Mouse (Mus musculus): ENCODE data around the gene Sh3glb2. TPM values are rescaled to one million over a fixed set of nuclear protein-coding genes. Genes with fewer than 3 reads are reported as not detected.

Gene Sh3glb2
- polyA plus RNA-seq, 1 experiment from 2014 or later = 19.1 TPM

DNA sequence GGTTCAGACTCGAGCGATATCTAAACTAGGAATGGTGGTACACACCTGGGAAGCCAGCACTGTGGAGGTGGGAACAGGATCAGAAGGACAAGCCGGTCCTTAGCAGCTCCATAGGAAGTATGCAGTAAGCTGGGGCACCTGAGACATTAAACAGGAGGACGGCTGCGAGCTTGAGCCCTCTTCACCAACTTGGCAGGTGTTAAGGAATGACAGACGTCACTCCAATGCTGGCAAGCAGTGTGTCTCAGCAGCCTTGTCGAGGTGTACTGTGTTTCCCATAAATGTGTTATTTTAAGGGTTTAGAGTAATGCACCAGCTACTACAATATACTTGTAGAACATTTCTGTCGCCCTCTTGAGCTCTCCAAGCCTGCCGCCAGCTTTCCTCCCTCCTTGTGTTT is 27.8 kb upstream of the Sh3glb2 start:
- ATAC-seq (ENCODE audit: low read depth) = no peak
- no peak overlapping the region for H3K4me3 ChIP-seq (ENCODE audit: low read depth, low read length)
- no peak overlapping the region for H3K9ac ChIP-seq (ENCODE audit: low read depth, low read length)
- no peak overlapping the region for H3K4me2 ChIP-seq (ENCODE audit: low read depth, low read length)
- WGBS (ENCODE audit: insufficient replicate concordance) = 74% methylated on average over 9 of the region's 9 CpGs
- H3K27me3 ChIP-seq (ENCODE audit: control insufficient read depth, insufficient read depth, low read depth, low read length) = no peaks in the 10 kb centered on the region
- H3K4me1 ChIP-seq (ENCODE audit: control insufficient read depth, low read depth, low read length) = peaks cover 6% of the 10 kb centered on the region
- 0 out of 2 replicates have a peak, but pooled peaks cover 2% of the 10 kb centered on the region for H3K9me3 ChIP-seq (replicated peaks; ENCODE audit: control insufficient read depth, low read length)
- no peak overlapping the region for H3K27ac ChIP-seq (ENCODE audit: low read length)
- 0 out of 2 replicates have a peak, but pooled peaks cover 2% of the 10 kb centered on the region for H3K36me3 ChIP-seq (ENCODE audit: control insufficient read depth, insufficient read depth)

- H3K27me3 ChIP-seq (ENCODE audit: control insufficient read depth, insufficient read depth, low read depth, low read length) = no peaks in the 10 kb centered on the region
- no peak for ATAC-seq (ENCODE audit: low read depth)
- no peak overlapping the region for H3K4me3 ChIP-seq (ENCODE audit: low read depth, low read length)
- no peak overlapping the region for H3K9ac ChIP-seq (ENCODE audit: low read depth, low read length)
- peaks cover 14% of the 10 kb centered on the region for H3K4me1 ChIP-seq (ENCODE audit: control insufficient read depth, low read depth, low read length)
- H3K9me3 ChIP-seq (replicated peaks; ENCODE audit: control insufficient read depth, low read length) = 0 out of 2 replicates have a peak, but pooled peaks cover 2% of the 10 kb centered on the region
- H3K4me2 ChIP-seq (ENCODE audit: low read depth, low read length) = no peak overlapping the region
- no peak overlapping the region for H3K27ac ChIP-seq (ENCODE audit: low read length)
- WGBS (ENCODE audit: insufficient replicate concordance) = 75% methylated on average over 4 of the region's 4 CpGs
- 0 out of 2 replicates have a peak, but pooled peaks cover 2% of the 10 kb centered on the region for H3K36me3 ChIP-seq (ENCODE audit: control insufficient read depth, insufficient read depth)
Observed at GRCm38 (mm10) chr2:30385591-30385990, 26.5 kb upstream of the Sh3glb2 start.

GRCm38 (mm10) chr2:30384814-30385213 is 25.7 kb upstream of the Sh3glb2 start:
- 0 out of 2 replicates have a peak, but pooled peaks cover 2% of the 10 kb centered on the region for H3K36me3 ChIP-seq (ENCODE audit: control insufficient read depth, insufficient read depth)
- whole genome bisulfite sequencing (ENCODE audit: insufficient replicate concordance) = 58% methylated on average over 5 of the region's 5 CpGs

DNA sequence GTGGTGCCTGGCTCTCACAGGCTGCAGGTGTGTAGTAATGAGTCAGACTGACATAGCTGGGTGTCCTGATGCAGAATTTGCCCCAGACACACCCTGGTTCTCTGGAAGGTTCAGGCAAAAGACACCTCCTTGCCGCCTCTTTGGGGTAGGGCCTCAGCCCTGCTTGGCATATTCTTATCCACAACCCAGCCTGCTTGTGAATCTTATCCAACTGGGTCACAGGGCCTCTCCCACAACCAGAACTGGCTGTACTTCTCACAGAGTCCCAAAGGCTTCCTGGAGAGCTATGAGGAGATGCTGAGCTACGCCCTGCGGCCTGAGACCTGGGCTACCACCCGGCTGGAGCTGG is 22.2 kb upstream of the Sh3glb2 start:
- H3K9me3 ChIP-seq (replicated peaks; ENCODE audit: control insufficient read depth, low read length) = no peaks in the 10 kb centered on the region
- H3K4me1 ChIP-seq (ENCODE audit: control insufficient read depth, low read depth, low read length) = peaks cover 27% of the 10 kb centered on the region
- no peaks in the 10 kb centered on the region for H3K27me3 ChIP-seq (ENCODE audit: control insufficient read depth, insufficient read depth, low read depth, low read length)
- no peak overlapping the region for H3K4me2 ChIP-seq (ENCODE audit: low read depth, low read length)
- H3K27ac ChIP-seq (ENCODE audit: low read length) = no peak overlapping the region
- 48% methylated on average over 4 of the region's 4 CpGs for WGBS (ENCODE audit: insufficient replicate concordance)
- H3K9ac ChIP-seq (ENCODE audit: low read depth, low read length) = no peak overlapping the region
- peak; percentile 45 for ATAC-seq (ENCODE audit: low read depth)
- no peak overlapping the region for H3K4me3 ChIP-seq (ENCODE audit: low read depth, low read length)
- H3K36me3 ChIP-seq (ENCODE audit: control insufficient read depth, insufficient read depth) = 0 out of 2 replicates have a peak, but pooled peaks cover 2% of the 10 kb centered on the region

More at GRCm38 (mm10) chr2:30384814-30385213, 25.7 kb upstream of the Sh3glb2 start:
- Histone ChIP-seq H3K9me3 (replicated peaks; ENCODE audit: control insufficient read depth, low read length) (0 out of 2 replicates have a peak, but pooled peaks cover 2% of the 10 kb centered on the region), H3K4me2 (ENCODE audit: low read depth, low read length) (no peak overlapping the region), H3K9ac (ENCODE audit: low read depth, low read length) (no peak overlapping the region), H3K4me3 (ENCODE audit: low read depth, low read length) (no peak overlapping the region), H3K27ac (ENCODE audit: low read length) (no peak overlapping the region), H3K27me3 (ENCODE audit: control insufficient read depth, insufficient read depth, low read depth, low read length) (no peaks in the 10 kb centered on the region), H3K4me1 (ENCODE audit: control insufficient read depth, low read depth, low read length) (peaks cover 22% of the 10 kb centered on the region)
- ATAC-seq (ENCODE audit: low read depth) = no peak

DNA sequence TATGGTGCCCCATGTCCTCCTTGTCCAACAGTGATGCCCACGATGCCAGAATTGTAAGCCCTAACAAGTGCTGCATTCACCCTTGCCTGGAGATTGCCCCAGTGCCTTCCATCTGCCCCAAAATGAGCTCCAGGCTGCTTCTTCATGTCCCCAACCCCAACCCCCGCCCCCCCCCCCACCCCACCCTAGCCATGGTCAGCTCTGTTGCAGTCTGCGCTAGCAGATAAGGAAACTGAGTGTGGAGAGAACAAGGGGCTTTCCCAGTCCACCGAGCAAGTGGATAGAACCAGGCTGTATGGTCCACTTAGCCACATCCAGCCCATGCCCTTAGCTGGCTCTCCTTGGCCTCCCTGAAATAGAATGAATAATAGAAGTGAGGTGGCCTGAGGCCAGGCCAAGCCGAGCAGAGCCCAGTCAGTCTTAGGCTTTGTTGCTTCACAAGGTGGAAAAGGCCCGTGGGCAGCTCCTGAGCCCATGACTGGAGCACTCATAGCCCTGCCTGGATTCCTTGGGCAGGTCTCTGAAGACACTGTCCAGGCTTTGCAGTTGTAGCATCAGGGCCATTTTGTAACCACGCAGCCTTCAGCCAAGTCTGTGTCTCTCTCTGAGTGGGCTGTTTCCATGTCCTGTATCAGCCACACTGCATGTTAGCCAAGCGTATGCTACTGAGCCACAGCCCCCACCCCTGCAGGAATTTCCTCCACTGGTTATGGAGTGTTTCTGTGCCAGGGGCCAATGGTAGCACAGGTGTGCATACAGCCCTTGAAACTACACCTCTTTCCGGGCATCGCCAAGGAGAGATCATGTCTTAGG is 21.6 kb upstream of the Sh3glb2 start:
- Histone ChIP-seq H3K36me3 (ENCODE audit: control insufficient read depth, insufficient read depth) (0 out of 2 replicates have a peak, but pooled peaks cover 2% of the 10 kb centered on the region), H3K9ac (ENCODE audit: low read depth, low read length) (no peak overlapping the region), H3K4me3 (ENCODE audit: low read depth, low read length) (no peak overlapping the region), H3K27me3 (ENCODE audit: control insufficient read depth, insufficient read depth, low read depth, low read length) (no peaks in the 10 kb centered on the region), H3K4me1 (ENCODE audit: control insufficient read depth, low read depth, low read length) (peaks cover 27% of the 10 kb centered on the region), H3K4me2 (ENCODE audit: low read depth, low read length) (no peak overlapping the region; the same call in 1 of the 2 replicates), H3K9me3 (replicated peaks; ENCODE audit: control insufficient read depth, low read length) (no peaks in the 10 kb centered on the region), H3K27ac (ENCODE audit: low read length) (peak overlapping the region; percentile 35; the same call in 1 of the 2 replicates)
- peak; percentile 42; the same call in 1 of the 2 replicates for ATAC-seq (ENCODE audit: low read depth)
- WGBS (ENCODE audit: insufficient replicate concordance) = 67% methylated on average over 10 of the region's 10 CpGs

- H3K4me3 ChIP-seq (ENCODE audit: low read depth, low read length) = no peak overlapping the region
- no peak overlapping the region for H3K27ac ChIP-seq (ENCODE audit: low read length)
- 0 out of 2 replicates have a peak, but pooled peaks cover 2% of the 10 kb centered on the region for H3K36me3 ChIP-seq (ENCODE audit: control insufficient read depth, insufficient read depth)
- no peaks in the 10 kb centered on the region for H3K27me3 ChIP-seq (ENCODE audit: control insufficient read depth, insufficient read depth, low read depth, low read length)
- 0 out of 2 replicates have a peak, but pooled peaks have one; percentile 35 for ATAC-seq (ENCODE audit: low read depth)
- H3K9me3 ChIP-seq (replicated peaks; ENCODE audit: control insufficient read depth, low read length) = no peaks in the 10 kb centered on the region
- H3K4me2 ChIP-seq (ENCODE audit: low read depth, low read length) = no peak overlapping the region
- no peak overlapping the region for H3K9ac ChIP-seq (ENCODE audit: low read depth, low read length)
- 67% methylated on average over 7 of the region's 7 CpGs for WGBS (ENCODE audit: insufficient replicate concordance)
- peaks cover 27% of the 10 kb centered on the region for H3K4me1 ChIP-seq (ENCODE audit: control insufficient read depth, low read depth, low read length)
Observed at GRCm38 (mm10) chr2:30379307-30379706, 20.2 kb upstream of the Sh3glb2 start.

GRCm38 (mm10) chr2:30377721-30378120 is 18.6 kb upstream of the Sh3glb2 start:
- peaks cover 27% of the 10 kb centered on the region for H3K4me1 ChIP-seq (ENCODE audit: control insufficient read depth, low read depth, low read length)
- no peak overlapping the region for H3K27ac ChIP-seq (ENCODE audit: low read length)
- no peak overlapping the region for H3K9ac ChIP-seq (ENCODE audit: low read depth, low read length)
- no peak overlapping the region for H3K4me3 ChIP-seq (ENCODE audit: low read depth, low read length)
- no peak overlapping the region for H3K4me2 ChIP-seq (ENCODE audit: low read depth, low read length)
- ATAC-seq (ENCODE audit: low read depth) = no peak
- peaks cover 7% of the 10 kb centered on the region for H3K36me3 ChIP-seq (ENCODE audit: control insufficient read depth, insufficient read depth)
- H3K9me3 ChIP-seq (replicated peaks; ENCODE audit: control insufficient read depth, low read length) = no peaks in the 10 kb centered on the region
- WGBS (ENCODE audit: insufficient replicate concordance) = 67% methylated on average over 5 of the region's 5 CpGs
- H3K27me3 ChIP-seq (ENCODE audit: control insufficient read depth, insufficient read depth, low read depth, low read length) = no peaks in the 10 kb centered on the region

DNA sequence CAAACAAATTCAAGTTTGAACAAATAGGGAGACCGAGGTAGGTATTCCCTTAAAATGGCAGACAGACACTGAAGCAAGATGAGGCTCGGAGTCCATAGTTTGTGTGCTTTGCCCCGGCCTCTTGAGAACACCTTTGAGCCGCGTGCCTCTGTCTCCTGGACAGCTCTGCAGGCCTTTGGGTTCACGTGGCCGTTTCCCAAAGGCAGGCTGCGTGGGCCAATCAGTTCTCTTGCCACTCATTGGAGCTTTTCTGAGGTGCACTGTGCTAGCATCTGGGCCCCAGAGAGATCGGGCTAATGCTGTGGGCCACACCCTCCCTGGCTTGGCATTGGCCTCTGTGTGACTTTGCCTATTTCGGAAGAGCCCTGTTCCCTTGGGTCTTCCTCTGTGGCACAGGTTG is 16.8 kb upstream of the Sh3glb2 start:
- Histone ChIP-seq H3K9ac (ENCODE audit: low read depth, low read length) (no peak overlapping the region), H3K27me3 (ENCODE audit: control insufficient read depth, insufficient read depth, low read depth, low read length) (no peaks in the 10 kb centered on the region), H3K27ac (ENCODE audit: low read length) (no peak overlapping the region), H3K4me2 (ENCODE audit: low read depth, low read length) (no peak overlapping the region), H3K9me3 (replicated peaks; ENCODE audit: control insufficient read depth, low read length) (no peaks in the 10 kb centered on the region), H3K4me1 (ENCODE audit: control insufficient read depth, low read depth, low read length) (peaks cover 16% of the 10 kb centered on the region), H3K36me3 (ENCODE audit: control insufficient read depth, insufficient read depth) (peaks cover 8% of the 10 kb centered on the region), H3K4me3 (ENCODE audit: low read depth, low read length) (no peak overlapping the region)
- ATAC-seq (ENCODE audit: low read depth) = no peak
- 78% methylated on average over 10 of the region's 10 CpGs for WGBS (ENCODE audit: insufficient replicate concordance)

DNA sequence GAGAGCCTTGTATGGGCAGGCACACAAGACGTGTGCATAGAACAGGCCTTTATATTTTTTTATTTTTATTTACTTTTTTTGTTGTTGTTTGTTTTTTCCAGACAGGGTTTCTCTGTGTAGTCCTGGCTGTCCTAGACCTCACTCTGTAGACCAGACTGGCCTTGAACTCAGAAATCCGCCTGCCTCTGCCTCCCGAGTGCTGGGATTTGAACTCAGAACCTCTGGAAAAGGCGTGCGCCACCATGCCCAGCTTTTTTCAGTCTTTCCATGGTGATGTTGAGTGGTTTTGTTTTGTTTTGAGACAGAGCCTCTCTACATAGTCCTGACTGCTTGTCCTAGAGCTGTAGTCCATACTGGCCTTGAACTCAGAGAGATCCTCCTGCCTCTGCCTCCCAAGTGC is 13.6 kb upstream of the Sh3glb2 start:
- no peaks in the 10 kb centered on the region for H3K9me3 ChIP-seq (replicated peaks; ENCODE audit: control insufficient read depth, low read length)
- H3K27ac ChIP-seq (ENCODE audit: low read length) = no peak overlapping the region
- H3K9ac ChIP-seq (ENCODE audit: low read depth, low read length) = no peak overlapping the region
- 86% methylated on average over 5 of the region's 5 CpGs for WGBS (ENCODE audit: insufficient replicate concordance)
- peaks cover 18% of the 10 kb centered on the region for H3K36me3 ChIP-seq (ENCODE audit: control insufficient read depth, insufficient read depth)
- no peak overlapping the region for H3K4me2 ChIP-seq (ENCODE audit: low read depth, low read length)
- no peak overlapping the region for H3K4me3 ChIP-seq (ENCODE audit: low read depth, low read length)
- H3K27me3 ChIP-seq (ENCODE audit: control insufficient read depth, insufficient read depth, low read depth, low read length) = no peaks in the 10 kb centered on the region
- no peaks in the 10 kb centered on the region for H3K4me1 ChIP-seq (ENCODE audit: control insufficient read depth, low read depth, low read length)
- ATAC-seq (ENCODE audit: low read depth) = no peak

All from liver, embryonic 16.5 days (tissue).